Mouse (Mus musculus): ENCODE measurements around the gene Vps52.

Vps52 gene

DNA sequence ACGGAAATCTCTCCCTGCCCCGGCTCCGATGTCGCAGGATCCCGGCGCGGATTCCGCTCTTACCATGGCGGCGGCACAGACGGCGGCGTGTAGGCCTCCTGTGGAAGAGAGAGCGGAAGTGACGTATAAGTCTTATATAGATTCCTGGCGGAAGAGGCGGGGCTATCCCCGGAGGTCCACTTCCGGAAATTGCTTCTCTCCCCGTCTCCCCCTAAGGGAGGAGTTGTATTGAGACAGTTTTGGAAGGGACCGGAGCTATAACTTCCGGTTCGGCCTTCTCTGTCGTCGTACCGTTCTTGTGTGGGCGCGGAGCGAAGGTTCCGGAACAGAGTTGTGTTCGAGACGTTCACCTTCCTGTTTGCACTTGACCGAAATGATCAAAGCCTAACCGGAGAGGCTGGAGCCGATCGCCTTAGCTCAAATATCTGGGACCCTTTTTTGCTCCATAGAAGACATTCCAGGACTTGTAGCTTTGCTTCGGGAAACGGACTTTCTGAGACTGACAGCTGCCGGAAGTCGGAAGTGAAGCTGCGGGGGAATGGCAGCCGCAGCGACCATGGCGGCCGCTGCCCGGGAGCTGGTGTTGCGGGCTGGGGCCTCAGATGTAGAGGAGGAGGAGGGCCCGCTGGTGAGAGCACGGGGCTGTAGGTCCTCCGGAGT, at the start of gene Vps52, which contains the start of gene Rps18:
Gene Vps52, plus strand, starts transcription at position 258 of the 660 bp plus-strand sequence.
Gene Rps18, minus strand, starts transcription at position 447 of the 660 bp plus-strand sequence.
- peak; percentile 89 to 95 for DNase-seq (ENCODE audit: low spot score in 2 of 2)

DNA sequence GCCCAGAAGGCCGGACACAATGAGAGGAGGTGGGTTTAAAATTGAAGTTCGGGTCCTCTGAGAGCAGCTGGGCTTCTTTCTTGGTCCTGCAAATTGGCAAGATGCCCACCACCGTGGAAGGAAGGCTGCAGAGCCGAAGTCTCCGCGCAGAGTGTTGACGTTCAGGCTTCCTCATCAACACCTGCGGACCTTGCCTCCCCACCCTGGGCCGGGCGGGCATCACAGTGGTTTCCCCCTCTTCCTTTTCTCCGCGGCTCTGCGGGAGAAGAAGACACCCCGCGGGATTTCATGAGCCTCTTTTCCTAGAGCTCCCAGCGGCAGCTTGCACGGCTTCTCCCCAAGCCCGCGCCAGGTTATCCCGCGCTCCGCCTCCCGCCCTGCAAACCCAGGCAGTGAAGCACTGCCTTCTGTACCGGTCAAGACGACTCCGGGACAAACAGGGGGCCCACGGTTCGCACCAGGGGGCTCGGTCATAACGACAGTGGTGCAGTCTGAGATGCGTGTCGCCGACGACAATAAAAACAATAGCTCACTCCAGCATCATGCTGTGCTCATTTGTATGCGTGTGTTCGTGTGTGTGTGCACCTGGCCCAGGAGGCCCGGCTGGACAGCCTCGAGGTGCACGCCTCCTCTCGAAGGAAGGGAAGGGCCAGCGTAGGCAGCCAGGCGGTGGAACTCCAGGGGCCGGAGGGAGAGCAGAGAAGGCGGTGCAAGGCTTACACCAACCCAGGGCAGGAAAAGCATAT, 47.1 kb upstream of the Vps52 start:
- no peak for DNase-seq (ENCODE audit: low spot score in 2 of 2)

DNA sequence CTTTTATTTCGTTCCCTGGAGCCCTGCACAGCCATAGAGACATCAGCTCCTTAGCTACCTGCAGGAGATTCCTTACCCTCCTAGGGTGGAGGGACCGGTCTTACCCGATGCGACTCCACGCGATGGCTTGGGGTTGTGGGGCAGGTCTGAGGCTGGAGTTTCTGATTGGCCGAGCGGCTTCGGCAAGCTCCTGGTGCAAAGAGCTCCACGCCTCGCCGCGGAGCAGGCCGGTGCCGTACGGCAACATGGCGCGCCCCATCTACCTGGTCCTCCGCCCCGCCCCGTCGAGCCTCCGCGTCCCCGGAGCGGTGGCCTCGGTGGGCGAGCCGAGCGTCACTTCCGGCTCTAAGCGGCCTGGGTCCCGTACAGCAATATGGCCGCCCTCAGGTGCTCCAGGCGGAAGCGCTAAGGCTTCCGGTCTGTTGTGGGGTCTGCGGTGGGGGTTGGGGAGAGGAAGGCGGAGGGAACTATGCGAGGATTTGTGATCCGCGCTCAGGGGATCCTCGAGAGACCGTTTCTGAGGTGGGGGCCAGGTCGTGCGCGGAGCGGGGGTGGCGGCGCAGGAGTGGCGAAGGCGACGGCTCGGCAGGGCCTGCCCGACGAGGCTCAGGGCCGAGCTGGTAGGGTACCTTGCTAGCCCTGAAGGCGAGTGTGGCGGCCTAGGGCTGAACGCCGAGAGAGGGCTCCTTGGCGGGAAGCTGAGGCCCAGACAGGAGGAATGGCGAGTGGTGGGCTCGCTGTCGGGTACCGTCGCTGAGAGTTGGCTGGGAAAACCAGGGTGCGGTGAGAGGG, 46.3 kb upstream of the Vps52 start, which contains the start of gene Daxx:
Gene Daxx, plus strand, starts transcription at position 338 of the 792 bp plus-strand sequence.
- DNase-seq (ENCODE audit: low spot score in 2 of 2), result peak; percentile 99

DNA sequence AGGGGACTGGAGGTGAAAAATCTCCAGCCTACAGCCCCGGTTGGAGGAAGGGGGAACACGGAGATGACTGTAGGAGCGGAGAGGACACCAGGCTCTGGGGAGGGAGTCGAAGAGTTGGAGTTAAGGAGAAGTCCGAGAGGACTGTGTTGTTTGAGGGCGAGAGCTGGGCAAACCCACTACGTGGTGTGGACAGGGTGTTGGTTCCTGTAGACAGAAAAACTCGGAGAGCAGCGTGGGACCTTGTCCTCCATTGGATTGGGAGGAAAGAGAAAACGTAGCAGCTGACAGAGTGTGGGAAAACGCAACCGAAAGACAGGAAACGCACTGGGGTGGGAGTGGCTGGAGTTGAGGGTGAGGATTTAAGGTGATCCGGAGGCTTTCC, 45.8 kb upstream of the Vps52 start:
- DNase-seq (ENCODE audit: low spot score in 2 of 2), result no peak

DNA sequence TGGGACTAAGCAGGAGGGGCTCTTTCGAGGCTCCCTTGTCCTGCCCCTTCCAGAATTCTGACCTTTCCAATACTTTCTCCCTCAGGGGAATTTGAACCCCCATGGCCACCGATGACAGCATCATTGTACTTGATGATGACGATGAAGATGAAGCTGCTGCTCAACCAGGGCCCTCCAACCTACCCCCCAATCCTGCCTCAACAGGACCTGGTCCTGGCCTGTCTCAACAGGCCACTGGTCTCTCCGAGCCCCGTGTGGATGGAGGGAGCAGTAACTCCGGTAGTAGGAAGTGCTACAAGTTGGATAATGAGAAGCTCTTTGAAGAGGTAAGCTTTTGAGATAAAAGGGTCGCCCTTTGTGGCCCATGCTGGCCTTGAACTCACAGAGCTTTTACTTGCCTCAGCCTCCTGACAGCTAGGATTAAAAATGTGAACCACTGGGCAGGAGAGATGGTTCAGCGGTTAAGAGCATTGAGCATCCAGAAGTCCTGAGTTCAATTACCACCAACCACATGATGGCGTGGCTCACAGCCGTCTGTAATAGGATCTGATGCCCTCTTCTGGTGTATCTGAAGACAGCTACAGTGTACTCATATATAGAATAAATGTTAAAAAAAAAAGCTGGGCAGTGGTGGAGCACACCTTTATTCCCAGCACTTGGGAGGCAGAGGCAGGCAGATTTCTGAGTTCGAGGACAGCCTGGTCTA, 45.1 kb upstream of the Vps52 start:
- no peak for DNase-seq (ENCODE audit: low spot score in 2 of 2)

DNA sequence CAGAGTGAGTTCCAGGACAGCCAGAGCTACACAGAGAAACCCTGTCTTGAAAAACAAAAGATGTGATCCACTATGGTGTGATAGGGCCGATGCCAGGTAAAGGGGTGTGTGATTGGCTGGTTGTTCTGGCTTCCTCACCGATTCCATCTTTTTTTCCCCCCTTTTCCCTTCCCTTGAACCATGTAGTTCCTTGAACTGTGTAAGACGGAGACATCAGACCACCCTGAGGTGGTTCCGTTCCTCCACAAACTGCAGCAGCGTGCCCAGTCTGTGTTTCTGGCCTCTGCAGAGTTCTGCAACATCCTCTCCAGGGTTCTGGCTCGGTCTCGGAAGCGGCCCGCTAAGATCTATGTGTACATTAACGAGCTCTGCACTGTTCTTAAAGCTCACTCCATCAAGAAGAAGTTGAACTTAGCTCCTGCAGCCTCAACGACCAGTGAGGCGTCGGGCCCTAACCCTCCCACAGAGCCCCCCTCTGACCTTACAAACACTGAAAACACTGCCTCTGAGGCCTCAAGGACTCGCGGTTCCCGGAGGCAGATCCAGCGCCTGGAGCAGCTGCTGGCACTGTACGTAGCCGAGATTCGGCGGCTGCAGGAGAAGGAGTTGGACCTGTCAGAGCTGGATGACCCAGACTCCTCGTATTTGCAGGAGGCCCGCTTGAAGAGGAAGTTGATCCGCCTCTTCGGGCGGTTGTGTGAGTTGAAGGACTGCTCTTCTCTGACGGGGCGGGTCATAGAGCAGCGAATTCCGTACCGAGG, 44.4 kb upstream of the Vps52 start:
- DNase-seq (ENCODE audit: low spot score in 2 of 2), result no peak

DNA sequence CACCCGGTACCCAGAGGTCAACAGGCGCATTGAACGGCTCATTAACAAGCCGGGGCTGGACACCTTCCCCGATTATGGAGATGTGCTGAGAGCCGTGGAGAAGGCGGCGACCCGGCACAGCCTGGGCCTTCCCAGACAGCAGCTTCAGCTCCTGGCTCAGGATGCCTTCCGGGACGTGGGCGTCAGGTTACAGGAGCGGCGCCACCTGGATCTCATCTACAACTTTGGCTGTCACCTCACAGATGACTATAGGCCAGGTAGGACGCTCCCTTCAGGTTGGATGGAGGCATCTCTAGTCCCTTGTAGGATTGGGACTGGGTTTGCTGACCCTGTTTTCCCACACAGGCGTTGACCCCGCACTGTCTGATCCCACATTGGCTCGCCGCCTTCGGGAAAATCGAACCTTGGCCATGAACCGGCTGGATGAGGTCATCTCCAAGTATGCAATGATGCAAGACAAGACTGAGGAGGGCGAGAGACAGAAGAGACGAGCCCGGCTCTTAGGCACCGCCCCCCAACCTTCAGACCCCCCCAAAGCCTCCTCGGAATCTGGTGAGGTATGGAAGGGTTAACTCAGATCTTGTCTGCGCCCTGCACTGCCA, 43.7 kb upstream of the Vps52 start:
- DNase-seq (ENCODE audit: low spot score in 2 of 2), result no peak

DNA sequence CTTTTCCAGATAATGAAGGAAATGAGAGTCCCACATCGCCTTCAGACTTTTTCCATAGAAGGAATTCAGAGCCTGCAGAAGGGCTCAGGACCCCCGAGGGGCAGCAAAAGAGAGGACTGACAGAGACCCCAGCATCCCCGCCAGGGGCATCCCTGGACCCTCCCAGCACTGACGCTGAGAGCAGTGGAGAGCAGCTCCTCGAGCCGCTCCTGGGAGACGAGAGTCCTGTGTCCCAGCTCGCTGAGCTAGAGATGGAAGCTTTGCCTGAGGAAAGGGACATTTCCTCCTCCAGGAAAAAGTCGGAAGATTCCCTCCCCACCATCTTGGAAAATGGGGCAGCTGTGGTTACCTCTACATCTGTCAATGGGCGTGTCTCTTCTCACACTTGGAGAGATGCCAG, 42.3 kb upstream of the Vps52 start:
- DNase-seq (ENCODE audit: low spot score in 2 of 2), result no peak

DNA sequence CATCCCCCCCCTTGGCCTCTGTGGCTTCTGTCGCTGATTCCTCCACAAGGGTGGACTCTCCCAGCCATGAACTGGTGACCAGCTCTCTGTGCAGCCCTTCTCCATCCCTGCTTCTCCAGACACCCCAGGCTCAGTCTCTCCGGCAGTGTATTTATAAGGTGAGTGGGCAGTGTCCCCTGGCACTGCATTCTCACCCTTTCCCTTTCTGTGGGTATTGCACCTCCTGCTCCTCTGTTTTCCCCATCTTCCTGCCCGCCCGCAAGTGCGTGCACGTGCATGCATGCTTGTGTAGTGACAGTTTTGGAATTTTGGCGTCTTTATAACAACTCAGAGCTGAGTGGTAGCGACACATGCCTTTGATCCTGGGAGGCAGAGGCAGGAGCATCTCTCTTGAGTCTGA, 41.7 kb upstream of the Vps52 start:
- DNase-seq (ENCODE audit: low spot score in 2 of 2), result no peak

DNA sequence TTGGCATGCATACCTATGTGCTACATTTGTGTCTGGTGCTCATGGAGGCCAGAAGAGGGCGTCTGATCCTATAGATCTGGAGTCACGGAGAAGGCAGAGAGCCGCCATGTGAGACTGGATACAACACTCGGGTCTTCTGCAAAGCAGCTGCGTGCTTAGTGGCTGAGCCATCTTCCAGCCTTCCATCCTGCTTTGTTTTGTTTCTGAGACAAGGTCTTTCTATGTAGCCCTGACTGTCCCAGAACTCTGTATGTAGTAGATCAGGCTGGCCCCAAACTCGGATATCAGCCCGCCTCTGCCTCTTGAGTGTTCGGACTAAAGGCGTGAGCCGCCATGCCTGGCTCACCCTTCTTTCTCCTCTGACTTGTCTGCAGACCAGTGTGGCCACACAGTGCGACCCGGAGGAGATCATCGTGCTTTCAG, 40.6 kb upstream of the Vps52 start:
- DNase-seq (ENCODE audit: low spot score in 2 of 2), result no peak

DNA sequence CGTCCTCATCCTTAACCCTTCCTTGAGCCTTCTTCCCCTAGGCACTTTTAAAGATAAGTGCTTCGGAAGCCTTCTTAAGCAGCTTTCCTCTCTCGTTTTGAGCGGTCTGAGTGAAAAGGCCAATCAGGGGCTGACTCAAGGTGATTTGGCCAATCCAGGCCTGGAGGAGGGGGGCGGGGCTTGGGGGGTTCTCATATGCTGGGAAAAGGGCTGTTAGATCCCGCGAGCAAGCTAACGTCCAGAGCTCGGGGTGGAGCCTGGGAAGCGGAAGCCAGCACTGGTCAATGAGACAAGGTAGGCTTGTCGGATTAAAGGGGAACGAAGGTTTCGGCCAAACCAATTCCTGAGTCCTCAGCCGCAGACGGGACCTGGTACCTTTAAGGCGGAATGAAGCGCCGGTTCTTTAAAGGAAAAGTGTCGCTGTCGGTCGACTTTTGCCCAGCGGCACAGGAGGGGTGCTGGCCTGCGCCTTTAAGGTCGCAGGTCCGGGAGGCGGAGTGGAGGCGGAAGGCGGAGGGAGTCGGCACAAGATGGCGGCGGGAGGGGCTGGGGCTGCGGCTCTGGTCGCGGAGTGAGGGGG, 39.9 kb upstream of the Vps52 start, which contains the start of the genes Tapbp and Zbtb22:
Gene Tapbp, plus strand, starts transcription at position 229 of the 580 bp plus-strand sequence.
Gene Zbtb22, plus strand, starts transcription at position 234 of the 580 bp plus-strand sequence.
- DNase-seq (ENCODE audit: low spot score in 2 of 2), result peak; percentile 83 to 88

DNA sequence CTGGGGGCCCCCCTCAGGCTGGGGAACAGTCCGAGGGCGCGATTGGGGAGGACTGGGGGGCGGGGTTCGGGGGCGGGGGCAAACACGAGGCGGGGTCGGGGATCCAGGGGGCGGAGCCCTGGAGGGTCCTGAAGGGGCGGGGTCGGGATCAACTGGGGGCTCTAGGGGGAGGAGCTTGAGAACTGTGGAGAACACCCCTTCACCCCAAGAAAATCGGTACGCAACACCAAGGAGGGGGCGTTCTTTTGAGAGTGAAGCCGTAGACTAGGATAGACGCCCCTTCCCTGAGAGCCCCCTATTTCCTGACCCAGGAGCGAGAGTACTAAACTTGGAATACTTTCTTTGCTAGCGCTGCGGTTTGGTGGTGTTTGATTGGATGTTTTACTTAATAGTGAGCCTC, 39.3 kb upstream of the Vps52 start:
- no peak for DNase-seq (ENCODE audit: low spot score in 2 of 2)

DNA sequence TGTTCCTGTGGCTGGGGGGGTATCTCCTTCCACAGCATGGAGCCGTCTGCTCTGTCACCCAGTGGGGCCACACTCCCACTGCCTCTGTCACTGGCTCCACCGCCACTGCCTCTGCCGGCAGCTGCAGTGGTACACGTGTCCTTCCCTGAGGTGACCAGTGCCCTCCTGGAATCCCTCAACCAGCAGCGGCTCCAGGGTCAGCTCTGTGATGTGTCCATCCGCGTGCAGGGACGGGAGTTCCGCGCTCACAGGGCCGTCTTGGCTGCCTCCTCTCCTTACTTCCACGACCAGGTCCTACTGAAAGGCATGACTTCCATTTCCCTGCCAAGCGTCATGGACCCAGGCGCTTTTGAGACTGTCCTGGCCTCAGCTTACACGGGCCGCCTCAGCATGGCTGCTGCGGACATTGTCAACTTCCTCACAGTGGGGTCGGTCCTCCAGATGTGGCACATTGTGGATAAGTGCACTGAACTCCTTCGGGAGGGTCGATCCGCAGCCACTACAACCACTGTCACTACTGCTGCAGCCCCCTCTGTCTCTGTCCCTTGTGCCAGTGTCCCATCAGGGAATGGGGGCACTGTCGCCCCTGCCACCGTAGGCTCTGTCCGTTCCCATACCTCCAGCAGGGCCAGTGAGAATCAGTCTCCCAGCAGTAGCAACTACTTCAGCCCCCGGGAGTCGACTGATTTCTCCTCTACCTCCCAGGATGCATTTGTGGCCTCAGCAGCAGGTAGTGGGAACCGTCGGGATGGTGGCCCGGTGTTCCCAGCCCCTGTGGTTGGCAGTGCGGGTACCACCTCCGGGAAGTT, 38.6 kb upstream of the Vps52 start:
- DNase-seq (ENCODE audit: low spot score in 2 of 2), result no peak

DNA sequence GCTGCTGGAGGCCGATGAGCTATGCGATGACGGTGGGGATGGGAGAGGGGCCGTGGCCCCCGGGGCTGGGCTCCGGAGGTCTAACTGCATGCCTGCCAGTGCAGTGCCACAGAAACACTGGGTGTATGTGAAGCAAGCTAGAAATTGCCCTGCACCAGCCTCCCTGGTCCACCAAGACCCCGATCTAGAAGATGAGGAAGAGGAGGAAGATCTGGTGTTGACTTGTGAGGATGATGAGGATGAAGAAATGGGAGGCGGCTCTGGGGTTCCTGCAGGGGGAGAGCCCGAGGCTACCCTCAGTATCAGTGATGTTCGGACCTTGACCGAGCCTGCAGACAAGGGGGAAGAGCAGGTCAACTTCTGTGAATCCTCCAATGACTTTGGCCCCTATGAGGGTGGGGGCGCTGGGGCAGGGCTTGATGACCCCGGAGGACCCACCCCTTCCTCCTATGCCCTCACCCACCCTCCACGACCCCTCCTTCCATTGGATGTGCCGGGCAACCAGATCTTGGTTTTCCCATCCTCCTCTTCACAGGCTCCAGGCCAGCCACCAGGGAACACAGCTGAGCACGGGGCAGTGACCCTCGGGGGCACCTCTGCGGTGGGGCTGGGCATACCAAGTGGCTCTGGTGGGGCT, 37.8 kb upstream of the Vps52 start:
- DNase-seq (ENCODE audit: low spot score in 2 of 2), result no peak

DNA sequence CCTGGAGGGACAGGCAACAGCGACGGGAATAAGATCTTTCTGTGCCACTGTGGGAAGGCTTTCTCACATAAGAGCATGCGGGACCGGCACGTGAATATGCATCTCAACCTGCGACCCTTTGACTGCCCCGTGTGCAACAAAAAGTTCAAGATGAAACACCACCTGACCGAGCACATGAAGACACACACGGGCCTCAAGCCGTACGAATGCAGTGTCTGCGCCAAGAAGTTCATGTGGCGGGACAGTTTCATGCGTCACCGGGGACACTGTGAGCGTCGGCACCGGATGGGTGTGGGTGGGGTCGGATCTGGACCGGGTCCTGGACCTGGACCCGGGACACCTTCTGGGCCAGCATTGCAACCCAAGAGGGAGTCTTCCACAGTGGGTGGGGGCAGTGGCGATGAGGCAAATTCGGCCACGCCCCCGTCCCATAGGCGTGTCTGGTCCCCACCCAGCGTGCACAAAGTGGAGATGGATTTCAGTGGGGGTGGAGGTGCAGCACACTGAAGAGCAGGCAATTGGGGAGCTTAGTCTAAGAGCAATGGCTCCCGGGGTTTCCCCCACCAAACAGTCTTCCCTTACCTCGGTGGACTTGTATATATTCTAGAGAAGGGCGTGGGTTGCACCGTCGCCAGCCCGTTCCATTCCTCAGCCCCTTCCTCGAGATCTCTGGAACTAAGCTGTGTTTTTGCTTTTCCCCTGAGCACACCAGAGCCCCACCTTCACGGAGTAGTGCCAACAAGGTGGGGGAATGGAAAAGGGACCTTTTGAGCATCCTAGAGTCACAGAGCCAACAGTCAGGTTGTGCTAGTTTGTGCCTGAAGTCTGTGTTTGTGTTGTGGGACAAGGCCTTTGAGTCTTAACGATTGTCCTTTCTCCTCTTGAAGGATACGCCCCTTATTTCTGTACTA, 37.1 kb upstream of the Vps52 start:
- DNase-seq (ENCODE audit: low spot score in 2 of 2), result no peak

DNA sequence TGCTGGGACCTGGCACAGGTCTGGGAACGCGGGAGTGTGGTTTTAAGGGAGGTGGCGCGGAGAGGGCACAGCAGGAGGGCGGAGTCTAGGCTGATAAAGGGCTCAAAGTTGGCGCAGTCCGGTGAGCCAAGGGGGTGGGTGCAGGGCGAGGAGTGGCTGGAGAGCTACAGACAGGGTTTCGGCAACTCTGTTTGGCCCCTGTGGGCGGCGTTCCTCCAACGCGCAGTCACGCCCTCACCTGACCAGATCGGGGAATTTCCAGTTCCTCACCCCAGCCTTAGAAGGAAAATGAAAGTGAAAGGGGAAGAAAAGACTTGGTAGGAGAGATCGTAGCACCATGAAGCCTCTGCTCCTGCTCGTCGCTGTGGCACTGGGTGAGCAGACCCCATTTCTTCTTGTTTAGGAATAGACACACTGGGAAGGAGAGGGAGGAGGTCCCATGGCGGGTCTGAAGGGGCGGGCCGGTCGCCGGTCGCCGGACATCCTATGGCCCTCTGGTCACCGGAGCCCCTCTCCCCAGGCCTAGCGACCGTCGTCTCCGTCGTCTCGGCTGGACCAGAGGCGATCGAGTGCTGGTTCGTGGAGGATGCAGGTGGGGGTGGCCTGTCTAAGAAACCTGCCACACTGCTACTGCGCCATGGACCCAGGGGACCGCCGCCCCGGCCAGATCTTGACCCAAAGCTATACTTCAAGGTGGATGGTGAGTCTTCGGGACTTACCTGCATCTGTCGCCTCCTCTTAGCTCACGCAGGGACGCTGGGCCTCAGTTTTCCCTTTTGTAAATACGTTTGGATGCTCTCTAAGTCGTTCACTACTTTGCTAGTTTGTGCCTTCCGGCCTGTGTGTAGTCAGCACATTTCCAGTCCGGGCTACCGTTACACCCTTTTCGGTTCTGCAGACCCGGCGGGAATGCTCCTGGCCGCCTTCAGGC, 36.0 kb upstream of the Vps52 start:
- peak; percentile 78 to 79 for DNase-seq (ENCODE audit: low spot score in 2 of 2)

Measured in spleen, postnatal 14 days (tissue).